Mouse (Mus musculus) yolk sac, embryonic 10.5 days (tissue): Measurements from ENCODE around the gene Abhd6.

Source experiments
- DNase-seq: peaks from one replicate; pipeline ENCODE4 v3.0.0-alpha.2; 2017; ENCODE audit warnings: low spot score

The Abhd6 gene

GRCm38 (mm10) chr14:8002432-8003092 is at the start of gene Abhd6:
Abhd6 (plus strand) TSS chr14:8002902.
- peak; percentile 84 for DNase-seq

DNA sequence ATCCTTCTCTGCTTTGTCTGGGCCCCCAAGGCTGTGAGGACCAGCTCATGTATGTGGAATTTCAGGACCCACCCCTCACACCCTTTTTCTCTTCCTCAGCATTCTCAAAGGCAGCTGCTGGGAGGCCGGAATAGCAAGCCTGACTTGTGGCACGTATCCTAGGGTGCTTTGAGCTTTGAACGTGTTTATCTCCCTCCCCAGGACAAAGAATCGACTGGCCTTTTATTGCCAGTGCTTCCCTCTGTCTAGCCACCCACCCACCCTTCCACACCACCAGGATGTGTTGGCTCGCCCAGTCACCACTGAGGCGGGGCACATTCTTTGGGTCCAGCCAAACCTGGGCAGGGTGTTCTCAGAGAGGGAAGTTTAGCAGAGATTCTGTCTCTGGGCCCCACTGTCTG is 48.6 kb upstream of the Abhd6 start:
- peak; percentile 72 for DNase-seq

DNA sequence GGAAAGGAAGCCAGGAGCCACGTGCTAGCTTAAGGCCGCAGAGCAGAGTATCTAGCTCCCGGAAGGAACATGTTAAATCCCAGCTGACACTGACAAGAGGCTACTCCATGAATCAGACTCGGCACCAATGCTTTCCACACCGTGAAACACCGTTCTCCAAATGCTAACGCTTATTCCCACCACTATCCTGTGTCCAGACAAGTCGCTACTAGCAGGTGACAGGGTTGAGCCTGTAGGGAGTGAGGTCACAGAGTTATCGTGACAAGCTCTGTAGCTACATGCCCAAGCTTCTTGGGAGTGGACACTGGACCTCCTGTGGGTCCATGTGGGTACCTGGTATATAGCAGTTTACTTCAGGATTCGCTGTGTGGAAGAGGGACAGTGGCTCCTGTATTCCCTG is 46.3 kb upstream of the Abhd6 start:
- no peak for DNase-seq

- DNase-seq = no peak
Measured at GRCm38 (mm10) chr14:7957049-7957448, 45.7 kb upstream of the Abhd6 start, which contains the start of gene Gm45521. Gm45521 (plus strand) TSS chr14:7957288.

GRCm38 (mm10) chr14:7960616-7961015 is 42.1 kb upstream of the Abhd6 start:
- DNase-seq = no peak

GRCm38 (mm10) chr14:7961714-7962113 is 41.0 kb upstream of the Abhd6 start:
- DNase-seq = no peak

- no peak for DNase-seq
Measured at GRCm38 (mm10) chr14:7962626-7963025, 40.1 kb upstream of the Abhd6 start.

DNA sequence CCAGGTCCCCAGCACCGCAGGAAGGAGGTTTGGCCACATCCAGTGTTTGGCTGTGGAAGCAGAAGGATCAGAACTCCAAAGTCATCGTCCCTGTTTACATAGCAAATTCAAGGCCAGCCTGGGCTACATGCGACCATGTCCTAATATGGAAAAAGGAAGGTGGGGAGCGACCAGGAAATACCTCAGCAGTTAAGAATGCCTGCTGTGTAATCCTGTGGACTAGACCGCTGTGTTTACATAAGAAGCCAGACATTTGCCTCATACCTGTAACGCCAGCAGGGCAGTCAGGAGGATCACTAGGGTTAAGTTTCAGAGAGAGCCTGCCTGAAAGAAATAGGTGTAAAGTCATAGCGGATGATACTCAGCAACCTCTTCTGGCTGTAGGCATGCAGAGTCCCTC is 39.5 kb upstream of the Abhd6 start:
- DNase-seq = peak; percentile 48

GRCm38 (mm10) chr14:7964219-7964889 is 38.3 kb upstream of the Abhd6 start:
- DNase-seq = peak; percentile 65

DNA sequence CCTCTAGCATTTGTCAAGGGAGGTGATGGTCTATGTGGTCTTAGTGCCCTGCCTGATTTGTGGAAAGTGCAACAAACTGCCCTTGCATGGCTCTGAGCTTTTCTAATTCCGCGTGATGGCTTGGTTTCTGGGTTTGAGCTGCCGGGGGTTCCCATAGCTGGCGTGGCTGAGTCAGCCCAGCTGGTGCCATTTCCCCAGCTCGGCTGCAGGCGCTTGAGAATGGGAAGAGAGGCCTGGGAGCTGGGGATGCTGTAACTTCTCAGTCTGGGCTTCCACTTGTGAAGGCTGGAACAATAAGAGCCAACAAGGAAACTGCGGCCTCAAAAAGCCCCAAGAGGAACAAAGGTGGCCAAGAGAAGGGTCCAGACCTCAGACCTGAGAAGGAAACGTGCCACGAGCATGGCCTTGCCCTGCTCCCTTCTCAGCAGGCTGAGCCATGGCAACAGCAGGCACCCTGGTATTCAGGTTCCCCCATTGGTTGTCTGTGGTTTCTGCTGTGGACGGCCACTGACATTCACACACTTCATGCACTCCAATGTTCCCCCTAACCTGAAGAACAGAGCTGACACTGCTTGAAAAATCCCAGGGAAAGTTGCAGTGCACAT is 30.7 kb upstream of the Abhd6 start:
- no peak for DNase-seq

DNA sequence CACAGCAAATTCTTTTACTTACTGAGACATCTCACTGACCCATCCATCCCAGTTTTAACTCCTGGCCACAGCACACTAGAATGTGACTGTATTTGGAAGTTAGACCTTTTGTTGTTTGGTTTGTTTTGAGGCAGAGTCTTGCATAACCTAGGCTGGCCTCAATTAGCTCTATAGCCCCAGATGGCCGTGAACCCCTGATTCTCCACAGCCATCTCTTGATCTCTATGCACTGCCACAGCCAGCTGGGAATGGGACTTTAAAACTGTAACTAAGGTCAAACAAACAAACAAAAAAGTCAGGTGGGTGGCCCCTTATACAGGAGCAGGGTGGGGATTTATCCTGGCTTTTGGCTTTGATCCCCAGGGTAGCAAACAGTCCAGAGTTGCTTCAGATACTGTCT is 28.1 kb upstream of the Abhd6 start:
- no peak for DNase-seq

DNA sequence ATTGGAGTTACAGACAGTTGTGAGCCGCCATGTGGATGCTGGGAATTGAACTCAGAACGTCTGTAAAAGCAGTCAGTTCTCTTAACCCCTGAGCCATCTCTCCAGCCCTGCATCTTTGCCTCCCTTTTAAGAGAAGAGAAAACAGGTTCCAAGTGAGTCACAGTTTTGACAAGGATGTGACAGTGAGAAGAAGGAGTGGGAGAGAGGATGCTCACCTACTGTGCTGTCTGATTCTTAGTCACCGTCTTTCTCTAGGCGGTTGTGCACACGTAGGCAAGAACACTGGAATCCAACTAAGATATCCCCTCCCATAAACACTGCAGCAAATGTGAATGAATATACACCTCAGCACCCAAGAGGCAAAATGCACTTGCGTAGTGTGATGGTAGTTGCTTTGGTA is 27.5 kb upstream of the Abhd6 start:
- DNase-seq = no peak

- DNase-seq = no peak
Measured at GRCm38 (mm10) chr14:7977471-7977870, 25.2 kb upstream of the Abhd6 start.

GRCm38 (mm10) chr14:7978183-7978582 is 24.5 kb upstream of the Abhd6 start:
- DNase-seq = no peak

- no peak for DNase-seq
Measured at GRCm38 (mm10) chr14:7981226-7981625, 21.5 kb upstream of the Abhd6 start.

DNA sequence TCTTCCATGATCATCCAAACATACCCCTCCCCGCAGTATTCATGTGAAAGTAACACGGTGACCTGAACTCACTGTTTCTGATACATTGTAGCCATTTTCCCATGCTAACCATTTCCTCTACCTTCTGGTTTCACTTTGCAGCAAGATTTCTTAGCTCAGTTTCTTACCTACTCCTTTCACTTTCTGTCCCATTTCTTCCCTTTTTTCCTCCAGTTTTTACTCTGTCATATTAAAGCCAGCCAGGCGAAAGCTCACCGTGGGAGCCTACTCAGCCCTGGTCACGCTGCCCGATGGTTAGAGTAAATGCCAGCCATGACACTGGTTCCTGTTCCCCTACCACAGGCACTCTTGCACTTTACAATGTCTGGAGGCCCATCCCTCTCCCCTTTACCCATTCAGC is 15.8 kb upstream of the Abhd6 start:
- DNase-seq = no peak

DNA sequence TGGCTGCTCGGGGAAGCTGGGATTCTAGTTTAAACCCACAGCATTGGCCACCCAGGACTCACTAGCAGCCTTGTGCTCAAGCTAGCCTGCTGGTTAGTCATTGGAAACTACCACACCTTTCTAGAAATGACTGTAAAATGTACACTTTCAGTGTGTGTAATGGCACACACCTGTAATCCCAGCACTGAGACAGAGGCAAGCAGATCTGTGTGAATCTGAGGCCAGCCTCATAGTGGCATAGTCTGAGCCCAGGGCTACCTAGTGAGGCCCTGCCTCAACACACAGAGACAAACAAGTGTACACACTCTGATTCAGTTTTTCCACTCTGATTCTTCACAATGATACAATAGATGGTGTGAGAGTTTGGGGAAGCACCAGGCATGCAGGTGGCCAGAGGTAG is 13.3 kb upstream of the Abhd6 start:
- no peak for DNase-seq

DNA sequence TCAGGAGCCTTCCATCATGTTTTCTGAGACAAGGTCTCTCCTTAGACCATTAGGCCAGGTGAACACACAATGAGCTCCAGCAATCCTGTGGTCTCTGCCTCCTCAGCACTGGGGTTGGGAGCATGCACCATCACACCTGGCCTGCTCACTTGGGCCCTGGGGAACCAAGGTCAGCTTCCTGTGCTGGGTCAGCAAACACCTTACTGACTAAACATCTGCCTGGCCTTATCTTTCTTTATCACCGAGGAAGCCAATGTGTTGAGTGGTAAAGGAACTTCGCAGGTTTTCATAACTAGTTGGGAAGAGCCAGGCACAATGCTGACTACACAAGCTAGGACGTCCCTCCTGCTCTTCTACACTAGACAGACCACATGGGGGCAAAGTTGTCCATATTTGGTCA is 12.7 kb upstream of the Abhd6 start:
- DNase-seq = peak; percentile 19

DNA sequence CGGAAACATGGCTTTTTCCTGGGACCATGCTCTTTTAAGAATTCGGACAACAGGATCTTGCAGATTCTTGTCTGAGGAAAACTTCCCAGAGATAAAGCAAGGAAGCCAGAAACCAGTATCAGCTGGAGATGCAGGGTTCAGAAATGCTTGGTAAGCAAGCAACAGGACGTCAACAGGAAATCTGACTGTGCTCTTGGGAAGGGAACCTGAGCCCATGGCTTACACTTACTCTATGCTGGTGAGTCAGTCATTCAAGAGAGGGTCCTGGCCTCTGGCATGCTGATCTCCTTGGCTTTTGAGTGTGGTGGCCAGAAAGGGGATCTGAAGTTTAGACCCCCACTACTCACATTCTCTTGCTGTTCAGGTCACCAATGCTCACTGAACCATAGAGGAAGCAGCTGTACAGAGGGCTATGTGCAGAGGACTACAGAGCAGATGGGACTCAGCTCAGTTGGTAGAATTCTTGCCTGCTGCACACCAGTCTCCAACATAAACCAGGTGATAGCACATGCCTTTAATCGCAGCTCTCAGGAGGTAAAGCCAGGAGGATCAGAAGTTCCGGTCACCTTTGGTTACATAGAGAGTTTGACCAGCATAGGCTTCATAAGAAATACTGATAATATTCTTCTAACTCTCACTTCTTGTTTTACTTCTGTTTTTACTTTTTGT is 11.5 kb upstream of the Abhd6 start:
- no peak for DNase-seq

DNA sequence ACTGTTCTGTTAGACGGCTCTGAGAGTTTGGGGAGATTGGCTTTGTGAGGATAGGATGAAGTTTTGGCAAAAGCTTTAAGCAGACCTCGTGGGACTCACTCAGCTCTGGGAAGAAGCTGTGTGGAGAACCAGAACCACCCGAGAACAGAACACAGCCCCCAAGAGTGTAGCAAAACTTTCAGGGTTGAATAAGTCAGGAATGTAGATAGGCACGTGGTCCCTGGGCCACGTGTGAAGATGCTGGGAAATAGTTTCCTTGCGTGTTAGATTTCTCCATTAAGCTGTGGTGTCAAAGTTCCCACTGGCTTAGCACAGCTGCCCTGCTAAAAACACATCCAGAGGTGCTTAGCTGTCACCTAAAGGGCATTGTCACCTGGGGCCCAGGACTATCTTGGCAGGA is 10.5 kb upstream of the Abhd6 start:
- DNase-seq = no peak

DNA sequence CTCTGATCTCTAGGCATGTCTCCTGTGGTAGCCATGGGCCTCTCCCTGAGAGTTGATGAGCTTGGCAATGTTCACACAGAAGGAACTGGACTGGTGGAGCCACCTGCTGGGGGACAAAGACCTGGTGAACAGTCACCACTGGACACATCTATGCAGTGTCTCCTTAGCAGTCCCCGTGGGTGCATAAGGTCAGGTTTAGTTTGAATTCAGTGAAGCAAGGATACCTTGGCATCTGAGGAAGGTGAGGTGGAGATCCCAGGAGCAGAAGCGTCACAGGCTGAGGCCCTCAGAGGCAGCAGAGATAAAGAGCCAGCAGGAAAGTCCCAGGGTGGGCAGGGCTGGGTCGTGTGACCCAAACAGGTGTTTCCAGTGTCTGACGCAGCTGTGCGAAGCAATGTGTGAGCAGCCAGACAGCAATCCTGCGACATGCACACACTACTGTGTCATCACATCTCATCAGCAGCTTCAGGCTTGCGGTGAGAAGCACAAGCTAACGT is 8.4 kb upstream of the Abhd6 start, which contains the start of gene Dnase1l3:
TSS of gene Dnase1l3 (minus strand) at position 303 of the 497 bp plus-strand sequence.
- peak; percentile 17 for DNase-seq

- peak; percentile 78 for DNase-seq
Measured at GRCm38 (mm10) chr14:7997255-7997696, 5.4 kb upstream of the Abhd6 start.

DNA sequence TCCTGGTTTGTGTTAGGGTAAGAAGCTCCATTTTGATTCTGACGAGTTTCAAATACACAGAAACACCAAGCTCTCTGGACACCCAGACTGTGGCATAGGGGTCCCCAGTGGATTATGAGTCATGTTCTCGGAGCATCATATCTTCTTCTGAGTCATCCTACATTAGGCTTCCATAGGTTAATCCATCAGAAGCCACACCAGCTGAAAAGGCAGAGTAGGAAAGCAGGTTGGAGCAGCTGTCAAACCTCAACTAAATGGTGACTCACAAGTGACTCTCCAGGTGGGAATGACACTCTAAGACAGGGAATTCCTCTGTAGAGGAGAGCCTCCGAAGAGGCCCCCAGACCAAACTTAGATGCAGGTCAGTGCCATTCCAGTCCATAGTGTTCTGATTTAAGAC is 3.7 kb upstream of the Abhd6 start:
- no peak for DNase-seq
